Mouse (Mus musculus): ENCODE measurements around the gene Rhobtb1. TPM values are rescaled to one million over a fixed set of nuclear protein-coding genes. Genes with fewer than 3 reads are reported as not detected.

Gene Rhobtb1
- polyA plus RNA-seq, 1 experiment: 22.4 TPM

DNA sequence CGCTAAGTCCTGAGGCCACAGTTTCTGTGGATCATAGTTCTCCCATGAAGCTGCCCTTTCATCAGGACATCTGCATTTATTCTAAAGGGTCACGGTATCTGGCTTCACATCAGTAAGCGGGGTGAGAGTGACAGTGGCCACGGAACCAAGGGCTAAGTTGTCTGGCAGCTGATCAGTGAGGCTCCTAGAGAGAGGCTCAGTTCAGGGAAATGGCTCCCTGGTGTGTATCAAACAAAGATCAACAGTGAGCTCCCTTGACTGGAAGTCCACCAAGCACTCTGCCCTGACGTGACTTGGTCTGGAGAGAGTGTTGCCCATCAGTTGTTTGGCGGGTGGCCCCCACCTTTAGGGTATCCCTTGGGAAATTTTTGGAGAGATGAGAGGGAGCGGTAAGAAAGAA, 73.0 kb downstream of the Rhobtb1 start:
- Histone ChIP-seq H3K4me3 (ENCODE audit: control insufficient read depth, low read depth, low read length) (no peak overlapping the region), H3K27ac (ENCODE audit: control insufficient read depth, insufficient read depth, low read depth, low read length) (no peak overlapping the region)
- TF ChIP-seq POLR2A (IDR thresholded peaks at IDR 0.05; ENCODE audit: control insufficient read depth, low read depth, low read length) (no peak), CTCF (IDR thresholded peaks at IDR 0.05; ENCODE audit: control insufficient read depth, insufficient read depth, insufficient replicate concordance, low read depth, low read length) (no peak)

GRCm38 (mm10) chr10:69225471-69225870, 74.2 kb downstream of the Rhobtb1 start:
- TF ChIP-seq CTCF (IDR thresholded peaks at IDR 0.05; ENCODE audit: control insufficient read depth, insufficient read depth, insufficient replicate concordance, low read depth, low read length) (no peak), POLR2A (IDR thresholded peaks at IDR 0.05; ENCODE audit: control insufficient read depth, low read depth, low read length) (no peak)
- no peaks in the 10 kb centered on the region for H3K4me1 ChIP-seq (ENCODE audit: control insufficient read depth, insufficient read depth, low read length)
- no peaks in the 10 kb centered on the region for H3K27me3 ChIP-seq (ENCODE audit: control insufficient read depth, insufficient read depth, low read length)
- no peak overlapping the region for H3K27ac ChIP-seq (ENCODE audit: control insufficient read depth, insufficient read depth, low read depth, low read length)
- H3K36me3 ChIP-seq (ENCODE audit: control insufficient read depth, insufficient read depth, low read length): no peaks in the 10 kb centered on the region
- no peak overlapping the region for H3K4me3 ChIP-seq (ENCODE audit: control insufficient read depth, low read depth, low read length)

More for the DNA sequence above, 73.0 kb downstream of the Rhobtb1 start:
- Histone ChIP-seq H3K27me3 (ENCODE audit: control insufficient read depth, insufficient read depth, low read length) (no peaks in the 10 kb centered on the region), H3K4me1 (ENCODE audit: control insufficient read depth, insufficient read depth, low read length) (no peaks in the 10 kb centered on the region), H3K36me3 (ENCODE audit: control insufficient read depth, insufficient read depth, low read length) (no peaks in the 10 kb centered on the region)

DNA sequence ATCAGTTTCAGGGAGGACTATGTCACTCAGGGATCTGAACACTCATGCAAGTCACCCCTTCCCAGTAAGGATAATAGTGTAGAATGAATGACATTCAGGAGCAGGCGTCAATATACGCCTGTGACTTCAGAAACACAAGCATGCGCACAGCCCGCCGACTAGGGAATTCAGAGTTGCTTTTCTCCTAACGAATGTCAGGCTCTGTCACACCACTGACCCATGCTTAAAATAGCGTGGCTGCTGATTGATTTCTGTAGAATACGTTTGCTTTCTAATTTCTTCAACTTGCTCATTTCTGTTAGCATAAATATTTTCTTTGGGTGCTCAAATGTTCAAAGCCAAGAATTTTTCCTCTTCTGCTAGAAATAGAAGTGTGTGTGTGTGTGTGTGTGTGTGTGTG, 74.7 kb downstream of the Rhobtb1 start:
- H3K27ac ChIP-seq (ENCODE audit: control insufficient read depth, insufficient read depth, low read depth, low read length): no peak overlapping the region
- no peaks in the 10 kb centered on the region for H3K4me1 ChIP-seq (ENCODE audit: control insufficient read depth, insufficient read depth, low read length)
- H3K27me3 ChIP-seq (ENCODE audit: control insufficient read depth, insufficient read depth, low read length): no peaks in the 10 kb centered on the region
- no peak overlapping the region for H3K4me3 ChIP-seq (ENCODE audit: control insufficient read depth, low read depth, low read length)
- TF ChIP-seq CTCF (IDR thresholded peaks at IDR 0.05; ENCODE audit: control insufficient read depth, insufficient read depth, insufficient replicate concordance, low read depth, low read length) (no peak), POLR2A (IDR thresholded peaks at IDR 0.05; ENCODE audit: control insufficient read depth, low read depth, low read length) (no peak)
- H3K36me3 ChIP-seq (ENCODE audit: control insufficient read depth, insufficient read depth, low read length): no peaks in the 10 kb centered on the region

GRCm38 (mm10) chr10:69237185-69237584, 86.0 kb downstream of the Rhobtb1 start:
- no peak overlapping the region; the same call in 1 of the 2 replicates for H3K27ac ChIP-seq (ENCODE audit: control insufficient read depth, insufficient read depth, low read depth, low read length)
- H3K27me3 ChIP-seq (ENCODE audit: control insufficient read depth, insufficient read depth, low read length): no peaks in the 10 kb centered on the region
- TF ChIP-seq POLR2A (IDR thresholded peaks at IDR 0.05; ENCODE audit: control insufficient read depth, low read depth, low read length) (no peak), CTCF (IDR thresholded peaks at IDR 0.05; ENCODE audit: control insufficient read depth, insufficient read depth, insufficient replicate concordance, low read depth, low read length) (no peak)
- peaks cover 8% of the 10 kb centered on the region for H3K4me1 ChIP-seq (ENCODE audit: control insufficient read depth, insufficient read depth, low read length)
- H3K4me3 ChIP-seq (ENCODE audit: control insufficient read depth, low read depth, low read length): no peak overlapping the region
- no peaks in the 10 kb centered on the region for H3K36me3 ChIP-seq (ENCODE audit: control insufficient read depth, insufficient read depth, low read length)

DNA sequence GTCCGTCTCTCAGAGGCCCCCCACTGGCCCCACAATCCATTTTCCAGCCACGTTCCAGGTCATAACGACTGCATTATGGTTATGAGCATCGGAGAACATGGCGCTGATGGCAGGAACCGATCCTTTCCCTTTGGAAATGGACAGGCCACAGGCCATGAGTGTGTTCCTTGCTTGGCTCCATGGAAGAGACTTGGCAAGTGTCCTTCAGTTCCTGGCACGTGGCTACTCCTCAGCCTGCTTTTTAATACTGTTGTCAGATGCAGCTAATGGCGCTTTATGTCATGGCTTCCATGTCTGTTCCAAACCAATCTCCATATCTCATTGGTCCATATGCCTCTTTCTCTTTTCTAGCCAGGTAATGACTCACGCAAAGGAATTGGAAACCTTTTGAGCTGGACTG, 86.5 kb downstream of the Rhobtb1 start:
- no peak for TF ChIP-seq CTCF (IDR thresholded peaks at IDR 0.05; ENCODE audit: control insufficient read depth, insufficient read depth, insufficient replicate concordance, low read depth, low read length)
- TF ChIP-seq POLR2A (IDR thresholded peaks at IDR 0.05; ENCODE audit: control insufficient read depth, low read depth, low read length): no peak
- Histone ChIP-seq H3K36me3 (ENCODE audit: control insufficient read depth, insufficient read depth, low read length) (no peaks in the 10 kb centered on the region), H3K4me3 (ENCODE audit: control insufficient read depth, low read depth, low read length) (no peak overlapping the region), H3K4me1 (ENCODE audit: control insufficient read depth, insufficient read depth, low read length) (peaks cover 8% of the 10 kb centered on the region), H3K27me3 (ENCODE audit: control insufficient read depth, insufficient read depth, low read length) (no peaks in the 10 kb centered on the region), H3K27ac (ENCODE audit: control insufficient read depth, insufficient read depth, low read depth, low read length) (no peak overlapping the region)

GRCm38 (mm10) chr10:69238311-69238710, 87.1 kb downstream of the Rhobtb1 start:
- Histone ChIP-seq H3K4me3 (ENCODE audit: control insufficient read depth, low read depth, low read length) (no peak overlapping the region), H3K36me3 (ENCODE audit: control insufficient read depth, insufficient read depth, low read length) (no peaks in the 10 kb centered on the region), H3K27me3 (ENCODE audit: control insufficient read depth, insufficient read depth, low read length) (no peaks in the 10 kb centered on the region), H3K27ac (ENCODE audit: control insufficient read depth, insufficient read depth, low read depth, low read length) (no peak overlapping the region), H3K4me1 (ENCODE audit: control insufficient read depth, insufficient read depth, low read length) (peaks cover 11% of the 10 kb centered on the region)
- TF ChIP-seq CTCF (IDR thresholded peaks at IDR 0.05; ENCODE audit: control insufficient read depth, insufficient read depth, insufficient replicate concordance, low read depth, low read length): no peak
- TF ChIP-seq POLR2A (IDR thresholded peaks at IDR 0.05; ENCODE audit: control insufficient read depth, low read depth, low read length): no peak

DNA sequence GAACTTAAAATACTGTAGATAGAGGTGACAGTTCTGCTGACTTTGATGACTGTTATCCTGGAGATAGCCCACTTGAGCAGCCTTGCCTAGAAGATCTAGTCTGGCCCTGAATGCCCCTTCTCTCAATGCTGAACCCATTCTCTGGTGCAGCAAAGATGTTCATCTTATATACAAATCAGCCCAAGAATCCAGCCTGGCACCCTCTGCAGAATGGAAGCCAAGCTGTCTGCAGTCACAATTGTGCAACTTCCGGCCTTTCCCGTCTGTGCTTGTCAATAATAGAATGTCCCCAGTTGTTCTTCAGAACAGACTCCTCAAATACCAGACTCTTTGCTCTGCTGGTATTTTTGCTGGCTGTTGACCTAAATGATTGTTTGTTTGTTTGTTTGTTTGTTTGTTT, 89.3 kb downstream of the Rhobtb1 start:
- Histone ChIP-seq H3K27ac (ENCODE audit: control insufficient read depth, insufficient read depth, low read depth, low read length) (no peak overlapping the region), H3K4me3 (ENCODE audit: control insufficient read depth, low read depth, low read length) (no peak overlapping the region), H3K36me3 (ENCODE audit: control insufficient read depth, insufficient read depth, low read length) (no peaks in the 10 kb centered on the region), H3K27me3 (ENCODE audit: control insufficient read depth, insufficient read depth, low read length) (no peaks in the 10 kb centered on the region), H3K4me1 (ENCODE audit: control insufficient read depth, insufficient read depth, low read length) (peaks cover 11% of the 10 kb centered on the region)
- no peak for TF ChIP-seq POLR2A (IDR thresholded peaks at IDR 0.05; ENCODE audit: control insufficient read depth, low read depth, low read length)
- no peak for TF ChIP-seq CTCF (IDR thresholded peaks at IDR 0.05; ENCODE audit: control insufficient read depth, insufficient read depth, insufficient replicate concordance, low read depth, low read length)

DNA sequence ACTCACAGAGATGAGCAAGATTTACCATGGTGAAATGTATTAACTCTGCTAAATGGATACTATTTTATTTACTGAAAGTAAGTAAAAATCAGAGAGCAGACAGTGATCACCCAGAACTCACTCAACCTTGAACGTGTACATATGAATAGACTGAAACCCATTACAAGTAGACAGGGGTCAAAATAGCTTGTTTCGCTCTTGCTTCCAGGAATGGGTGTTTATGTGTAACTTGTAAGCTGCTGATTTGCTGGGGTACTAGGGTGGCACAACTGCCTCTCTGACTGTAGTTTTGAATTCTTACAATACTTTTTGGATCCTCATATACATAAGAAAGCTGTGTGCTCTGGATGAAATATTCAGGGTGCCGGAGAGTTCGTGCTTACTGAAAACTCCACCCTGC, 93.9 kb downstream of the Rhobtb1 start:
- no peak for TF ChIP-seq POLR2A (IDR thresholded peaks at IDR 0.05; ENCODE audit: control insufficient read depth, low read depth, low read length)
- no peaks in the 10 kb centered on the region for H3K27me3 ChIP-seq (ENCODE audit: control insufficient read depth, insufficient read depth, low read length)
- H3K36me3 ChIP-seq (ENCODE audit: control insufficient read depth, insufficient read depth, low read length): no peaks in the 10 kb centered on the region
- peaks cover 16% of the 10 kb centered on the region for H3K4me1 ChIP-seq (ENCODE audit: control insufficient read depth, insufficient read depth, low read length)
- H3K27ac ChIP-seq (ENCODE audit: control insufficient read depth, insufficient read depth, low read depth, low read length): no peak overlapping the region
- no peak overlapping the region for H3K4me3 ChIP-seq (ENCODE audit: control insufficient read depth, low read depth, low read length)

All from testis, adult 2 months (tissue).